ENCODE assay signal across 23 mouse cellular contexts in genomic region chr6:54063878-54064277, GRCm38 (mm10).
"Had no signal": no experiment of that assay in that cellular context is flagged by ENCODE, and none has a peak within 500 bp of the region (broad histone marks: within the 10 kb centered on the region; RNA-seq: fewer than 3 reads in every experiment).

No protein-coding gene starts in this region.

- H3K27me3 ChIP-seq: heart, embryonic 12.5 days; hindbrain, embryonic 12.5 days; intestine, embryonic 15.5 days; limb, embryonic 12.5 days; liver, embryonic 13.5 days; liver, embryonic 15.5 days had no signal

- H3K27ac ChIP-seq: heart, adult 2 months; heart, embryonic 10.5 days; hindbrain, embryonic 10.5 days; hindbrain, embryonic 12.5 days; hindbrain, embryonic 14.5 days; intestine, embryonic 15.5 days; kidney, embryonic 15.5 days; layer of hippocampus, adult 2 months; left cerebral cortex, adult 2 months; limb, embryonic 10.5 days; limb, embryonic 12.5 days; liver, embryonic 13.5 days; liver, embryonic 15.5 days had no signal

- DNase-seq: gastrocnemius, postnatal 25 days; heart, adult 2 months; heart, postnatal 10 days; heart, postnatal 4 days; kidney, adult 9 months; kidney, postnatal 10 days; kidney, postnatal 25 days; kidney, postnatal 4 days; liver; liver, embryonic 13.5 days; liver, postnatal 0 days had no signal

- H3K4me3 ChIP-seq: heart, adult 2 months; heart, embryonic 10.5 days; heart, embryonic 12.5 days; hindbrain, embryonic 10.5 days; hindbrain, embryonic 12.5 days; intestine, embryonic 15.5 days; kidney, embryonic 15.5 days; layer of hippocampus, adult 2 months; left cerebral cortex, adult 2 months; limb, embryonic 10.5 days; limb, embryonic 12.5 days; liver, embryonic 13.5 days; liver, embryonic 15.5 days had no signal

- H3K36me3 ChIP-seq: heart, embryonic 10.5 days; heart, embryonic 12.5 days; hindbrain, embryonic 10.5 days; hindbrain, embryonic 12.5 days; intestine, embryonic 15.5 days; kidney, embryonic 15.5 days; limb, embryonic 10.5 days; limb, embryonic 12.5 days; liver, embryonic 13.5 days; liver, embryonic 15.5 days had no signal
